Mouse (Mus musculus) right cerebral cortex, adult 2 months (tissue): ENCODE results near the gene Ephb2.

Experiments used
- DNase-seq, 2 experiments: peaks; one replicate each; pipeline ENCODE4 v3.0.0; 2021 to 2022; ENCODE audit warnings: low spot score in 2 of 2

The Ephb2 gene

DNA sequence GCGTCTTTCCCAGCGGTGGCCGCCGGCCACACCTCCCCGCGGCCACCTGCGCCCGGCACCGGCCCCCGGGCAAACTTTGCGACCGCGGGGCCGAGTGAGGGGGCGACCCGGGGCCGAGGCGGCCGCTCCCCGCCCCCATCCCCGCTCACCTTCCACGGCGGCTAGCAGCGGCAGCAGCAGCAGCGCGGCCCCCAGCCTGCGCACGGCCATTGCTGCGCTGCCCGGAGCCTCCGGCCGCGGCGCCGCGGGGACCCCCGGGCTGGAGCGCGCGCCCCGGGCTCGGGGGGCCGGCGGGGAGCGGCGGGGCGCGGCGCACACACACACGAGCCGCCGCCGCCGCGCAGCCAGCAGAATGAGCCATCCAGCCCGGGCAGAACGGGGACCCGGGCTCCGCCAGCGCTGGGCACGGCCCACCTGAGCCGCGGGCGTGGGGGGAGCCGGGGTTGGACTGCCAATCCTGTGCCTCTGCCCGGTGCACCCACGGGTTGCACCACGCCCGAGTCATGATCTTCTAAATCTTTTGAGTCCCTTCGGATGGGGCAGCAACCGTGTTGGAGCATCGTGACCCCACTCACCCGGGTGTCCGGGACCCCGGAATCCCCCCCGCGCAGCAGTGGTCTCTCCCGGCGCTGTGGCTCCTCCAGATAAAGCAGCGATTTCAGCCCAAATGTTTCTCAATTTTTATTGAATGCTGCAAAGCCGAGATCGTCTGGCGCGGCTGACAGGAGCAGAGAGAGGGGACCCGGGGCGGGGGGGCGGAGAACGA lies at the start of gene Ephb2:
TSS of gene Ephb2 (minus strand) at position 368 of the 766 bp plus-strand sequence.
- DNase-seq = peak; percentile 74 to 83

DNA sequence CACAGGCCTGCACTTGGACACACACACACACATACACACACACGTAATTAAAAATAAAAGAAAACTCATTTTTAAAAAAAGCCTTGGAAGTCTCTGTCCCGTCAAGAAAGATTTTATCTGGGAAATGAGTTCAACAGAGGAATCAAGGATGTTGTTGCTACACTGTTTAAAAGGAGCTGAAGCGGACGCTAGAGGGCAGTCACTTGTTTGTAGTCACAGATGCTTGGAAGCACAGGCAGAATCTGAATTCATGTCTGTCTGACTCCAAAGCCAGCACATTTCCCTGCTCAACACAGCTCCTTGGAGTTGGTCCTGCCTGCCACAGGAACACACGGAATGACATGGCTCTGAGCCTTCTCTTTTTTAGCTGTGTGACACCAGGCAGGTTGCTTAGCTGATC lies 42.8 kb upstream of the Ephb2 start:
- peak; percentile 39 to 47 for DNase-seq

DNA sequence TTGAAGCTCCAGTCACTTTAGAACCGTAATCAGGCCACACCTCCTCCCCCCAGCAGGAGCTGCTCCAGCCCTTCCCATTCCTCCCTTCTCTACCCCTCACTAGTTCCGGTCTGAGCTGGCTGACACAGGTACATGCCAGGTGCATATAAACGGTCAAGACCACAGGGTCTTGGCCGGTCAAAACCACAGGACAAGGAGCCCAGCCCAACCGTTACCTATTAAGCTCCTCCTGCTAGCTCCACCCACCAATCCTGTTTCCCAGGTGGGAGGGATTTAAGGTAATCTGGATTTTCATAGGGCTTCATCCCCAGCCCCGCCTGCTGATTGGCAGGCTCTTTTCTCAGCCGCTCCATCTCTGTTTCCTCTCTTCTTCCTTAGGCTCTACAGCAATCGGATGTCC lies 42.4 kb upstream of the Ephb2 start:
- DNase-seq = no peak

DNA sequence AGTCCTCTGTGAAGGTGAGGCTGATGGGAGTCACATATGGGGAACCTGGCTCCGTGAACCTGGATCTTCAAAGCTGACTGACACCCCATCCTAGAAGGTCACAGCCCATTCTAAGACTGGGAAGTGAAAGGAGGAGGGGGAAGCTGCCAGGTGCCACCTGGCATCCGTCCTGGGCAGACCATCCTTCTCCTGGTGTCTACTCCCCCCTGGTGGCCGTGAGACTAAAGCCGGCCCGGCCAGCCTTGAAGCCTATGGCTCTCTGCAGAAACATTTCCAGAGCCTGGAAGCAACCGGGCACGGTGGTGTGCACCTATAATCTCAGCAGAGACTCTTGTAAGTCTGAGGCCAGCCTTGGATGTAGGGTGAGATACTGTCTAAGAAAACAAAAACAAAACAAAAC lies 41.2 kb upstream of the Ephb2 start:
- peak; percentile 48 to 59 for DNase-seq

DNA sequence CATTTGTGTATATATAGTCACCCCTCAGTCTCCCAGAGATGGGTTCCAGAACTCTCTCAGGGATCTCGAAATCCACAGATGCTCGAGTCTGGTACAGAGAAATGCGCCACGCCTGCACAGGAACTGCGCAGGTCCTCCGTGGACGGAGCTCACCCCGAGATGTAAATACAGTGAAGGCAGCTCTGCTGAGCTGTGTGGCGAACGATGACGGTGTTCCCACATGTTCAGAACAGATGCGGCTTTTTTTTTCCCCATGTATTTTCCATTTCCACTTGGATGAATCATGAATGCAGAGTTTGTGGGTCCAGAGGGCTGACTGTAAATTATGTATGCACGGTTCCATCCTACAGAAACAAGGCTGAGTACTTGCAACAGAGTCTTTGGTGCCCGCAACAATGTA lies 39.2 kb upstream of the Ephb2 start:
- DNase-seq = peak in 1 of 2 experiments; percentile 21

DNA sequence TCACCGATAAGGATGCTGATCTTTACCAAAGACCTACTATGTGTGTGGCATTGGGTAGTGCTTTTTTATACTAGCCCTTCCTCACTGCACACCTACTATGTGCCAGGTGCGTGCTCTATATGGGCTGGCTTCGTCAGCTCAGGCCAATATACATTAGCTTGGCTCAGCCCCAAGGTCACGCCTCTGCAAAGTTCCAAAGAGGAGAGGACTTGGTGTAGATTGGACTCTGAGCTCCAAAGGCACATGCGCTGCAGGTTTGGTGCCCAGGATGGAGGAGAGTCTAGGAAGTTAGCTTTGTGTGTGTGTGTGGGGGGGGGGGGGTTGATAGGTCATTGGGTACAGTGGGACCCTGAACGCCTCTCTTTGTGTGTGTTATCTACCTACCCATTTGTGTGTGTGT lies 32.6 kb upstream of the Ephb2 start:
- no peak for DNase-seq

DNA sequence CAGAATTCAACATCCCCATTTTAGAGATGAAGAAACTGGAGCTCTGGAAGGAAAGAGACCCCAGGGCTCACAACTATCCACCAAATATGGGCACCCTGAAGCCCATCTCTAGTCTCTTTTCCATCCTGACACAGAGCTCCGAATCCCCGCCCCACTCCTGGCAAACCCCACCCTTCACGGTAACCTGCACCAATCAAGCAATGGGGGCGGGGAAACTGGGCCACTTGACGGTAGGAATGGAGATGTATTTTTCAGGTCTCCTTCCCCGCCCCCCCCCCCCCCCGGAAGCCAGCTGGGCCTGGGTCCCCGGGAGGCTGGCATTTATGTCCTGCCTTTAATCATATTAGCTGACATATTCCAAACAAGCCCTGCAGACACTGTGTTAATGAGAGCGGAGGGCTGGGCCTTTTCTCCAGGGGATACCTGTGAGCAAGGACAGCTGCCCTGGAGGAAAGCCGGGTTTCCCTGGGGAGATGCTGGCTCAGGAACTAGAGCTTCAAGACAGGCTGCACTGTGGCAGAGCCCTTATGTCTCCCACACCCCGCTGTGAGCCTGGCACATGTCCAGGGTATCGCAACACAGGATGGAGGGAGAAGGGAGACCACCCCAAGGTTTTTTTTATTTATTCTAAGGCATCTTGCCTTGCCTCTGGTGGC lies 32.0 kb upstream of the Ephb2 start:
- no peak for DNase-seq

DNA sequence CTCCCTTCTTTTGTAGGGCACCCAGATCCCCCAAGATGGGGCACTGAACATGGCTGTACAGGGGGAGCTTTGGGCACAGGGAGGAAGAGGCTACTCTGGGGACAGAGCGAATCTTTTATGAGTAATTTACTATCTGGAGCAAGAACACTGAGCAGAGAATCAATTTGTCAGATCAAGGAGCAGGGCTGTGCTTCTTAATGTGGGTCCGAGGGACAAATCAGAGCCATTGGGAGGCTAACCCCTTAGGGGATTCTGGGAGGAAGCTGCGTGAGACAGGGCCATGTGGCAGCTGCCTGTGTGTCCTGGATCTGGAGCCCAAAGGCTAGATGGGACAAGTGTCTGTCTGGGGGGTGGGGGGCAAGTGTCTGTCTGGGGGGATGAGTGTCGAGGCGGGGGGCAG lies 29.7 kb upstream of the Ephb2 start:
- DNase-seq = no peak

DNA sequence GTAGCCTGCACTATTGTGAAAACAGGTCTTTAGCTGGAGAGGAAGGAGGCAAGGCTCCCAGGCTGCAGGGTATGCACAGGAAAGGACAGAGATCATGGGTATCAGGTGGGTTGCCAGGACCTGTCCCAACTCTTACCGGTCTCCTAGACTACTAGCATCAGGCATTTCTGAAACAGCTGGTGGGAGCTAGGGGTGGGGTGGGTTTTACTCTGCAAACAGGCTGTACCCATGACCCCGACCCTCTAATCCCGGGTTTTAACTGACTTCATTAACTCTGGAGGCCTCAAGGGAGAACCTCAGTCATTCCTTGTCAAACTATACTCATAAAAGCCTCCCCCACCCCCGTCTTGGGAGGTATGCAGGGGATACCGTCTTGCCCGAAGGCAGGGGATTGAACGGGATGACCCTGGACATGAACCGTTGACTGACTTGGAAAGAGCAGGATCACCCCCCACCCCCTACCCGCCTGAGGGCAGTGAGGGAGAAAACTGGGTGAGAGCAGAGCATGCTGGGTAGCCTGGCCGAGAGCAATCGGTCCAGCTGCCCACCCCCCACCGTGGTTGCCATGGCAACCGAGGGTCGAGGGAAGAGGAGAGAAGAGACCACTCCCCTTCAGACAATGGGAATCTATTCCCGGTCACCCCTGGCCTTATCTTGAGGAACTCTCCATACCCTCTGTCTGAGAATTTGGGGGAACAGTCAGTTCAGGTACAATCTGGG lies 29.1 kb upstream of the Ephb2 start:
- no peak for DNase-seq

DNA sequence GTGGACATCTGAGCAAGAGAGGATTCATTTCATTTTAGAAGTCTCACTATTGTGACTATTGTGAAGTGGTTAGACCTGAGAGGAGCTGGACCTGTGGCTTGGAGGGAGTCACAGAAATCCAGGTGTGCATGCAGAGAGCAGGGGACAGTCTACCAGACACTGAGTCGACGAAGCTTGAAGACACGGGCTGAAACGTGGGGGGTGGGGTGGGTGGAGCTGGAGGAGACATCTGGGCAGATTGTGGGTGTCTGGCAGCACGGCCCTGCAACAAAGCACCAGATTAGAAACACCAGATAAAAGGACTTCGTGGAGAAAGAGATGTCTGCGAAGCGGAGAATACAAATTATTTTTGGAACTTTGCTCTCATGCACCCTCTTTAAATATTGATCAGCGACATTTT lies 27.7 kb upstream of the Ephb2 start:
- no peak for DNase-seq

DNA sequence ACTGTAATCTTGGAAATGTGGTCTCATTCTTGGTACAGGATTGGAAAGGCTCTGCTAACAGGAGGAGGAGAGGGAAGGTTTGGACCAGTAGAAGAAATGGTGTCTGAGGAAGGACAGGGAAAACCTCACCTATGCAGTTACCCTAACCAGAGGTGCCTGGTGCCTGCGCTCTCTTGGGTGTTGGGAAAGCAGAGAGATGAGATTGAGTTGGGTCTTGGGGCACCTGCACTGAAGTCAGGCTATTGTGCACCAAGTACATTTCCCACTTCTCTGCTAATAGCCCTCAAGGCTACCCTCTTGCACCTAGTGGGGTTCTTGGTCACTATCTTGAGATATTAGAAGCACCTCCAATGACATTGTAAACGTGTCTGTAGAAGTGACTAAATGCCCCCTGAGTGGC lies 26.6 kb upstream of the Ephb2 start:
- no peak for DNase-seq

DNA sequence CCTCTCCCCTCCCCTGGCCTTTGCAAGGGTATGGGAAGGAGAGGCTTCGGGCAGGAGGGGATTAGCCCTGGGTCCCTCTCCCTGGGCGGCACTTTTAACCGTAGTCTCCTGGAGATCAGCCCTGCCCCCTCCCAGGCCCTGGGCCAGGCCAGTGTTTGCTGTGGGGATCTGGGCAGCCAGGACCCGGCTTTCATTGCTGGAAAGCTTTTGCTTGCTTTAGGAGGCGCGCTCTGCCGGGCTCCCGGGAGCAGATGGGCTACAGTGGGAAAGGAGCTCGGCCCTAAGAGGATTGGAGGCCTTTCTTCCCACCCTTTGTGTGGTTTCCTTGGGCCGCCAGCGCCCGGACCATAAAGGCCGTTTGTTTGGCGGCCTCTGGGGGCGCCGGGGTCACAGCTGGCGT lies 26.0 kb upstream of the Ephb2 start:
- no peak for DNase-seq

DNA sequence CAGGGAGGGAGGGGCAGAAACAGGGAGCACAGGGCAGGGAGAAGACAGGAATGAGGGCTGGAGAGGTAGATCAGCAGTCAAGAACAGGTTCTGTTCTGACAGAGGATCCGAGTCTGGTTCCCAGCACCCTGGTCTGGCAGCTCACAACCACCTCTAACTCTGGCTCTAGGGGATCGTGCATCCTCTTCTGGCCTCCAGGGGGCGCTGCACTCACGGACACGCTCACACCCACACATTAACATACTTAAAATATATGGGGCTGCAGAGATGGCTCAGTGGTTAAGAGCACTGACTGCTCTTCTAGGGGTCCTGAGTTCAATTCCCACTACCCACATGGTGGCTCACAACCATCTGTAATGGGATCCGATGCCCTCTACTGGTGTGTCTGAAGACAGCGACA lies 24.2 kb upstream of the Ephb2 start:
- DNase-seq = no peak

DNA sequence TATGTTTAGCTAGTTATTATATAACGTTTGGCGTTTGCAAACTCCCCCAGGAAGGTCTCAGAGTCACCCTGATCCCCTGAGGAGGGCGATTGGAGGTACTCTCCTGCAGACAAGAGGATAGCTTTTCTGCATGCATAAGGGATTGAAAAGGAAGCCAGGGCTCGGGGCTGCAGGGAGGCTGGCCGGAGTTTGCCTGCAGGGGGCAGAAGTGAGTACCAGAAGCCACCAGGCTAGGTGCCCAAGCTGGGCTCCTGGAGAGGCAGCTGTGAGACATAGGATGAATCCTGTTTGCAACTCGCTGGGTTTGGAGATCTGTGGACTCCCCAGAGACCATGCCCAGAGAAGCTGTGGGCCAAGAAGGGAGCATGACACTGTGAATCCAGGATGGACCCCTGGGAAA lies 19.3 kb upstream of the Ephb2 start:
- peak in 1 of 2 experiments; percentile 40 for DNase-seq

DNA sequence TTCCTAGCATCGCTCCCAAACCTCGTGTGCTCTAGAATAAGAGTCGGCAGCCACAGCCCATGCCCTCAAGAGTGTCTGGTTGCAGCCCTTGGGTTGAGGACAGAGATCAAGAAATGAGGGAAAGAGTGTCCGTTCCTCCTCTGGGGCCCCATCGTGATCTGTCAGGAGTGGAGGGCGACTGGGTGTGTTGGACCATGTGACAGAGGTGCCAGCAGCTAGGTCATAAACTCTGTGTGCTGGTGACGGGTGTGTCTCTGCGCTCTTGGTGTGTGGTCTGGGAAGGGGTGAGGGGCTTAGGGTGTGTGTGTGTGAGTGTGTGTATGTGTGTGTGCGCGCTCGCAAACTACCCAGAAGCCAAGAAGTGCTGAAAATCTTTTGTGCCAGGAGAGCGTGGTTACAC lies 17.2 kb upstream of the Ephb2 start:
- DNase-seq = no peak

DNA sequence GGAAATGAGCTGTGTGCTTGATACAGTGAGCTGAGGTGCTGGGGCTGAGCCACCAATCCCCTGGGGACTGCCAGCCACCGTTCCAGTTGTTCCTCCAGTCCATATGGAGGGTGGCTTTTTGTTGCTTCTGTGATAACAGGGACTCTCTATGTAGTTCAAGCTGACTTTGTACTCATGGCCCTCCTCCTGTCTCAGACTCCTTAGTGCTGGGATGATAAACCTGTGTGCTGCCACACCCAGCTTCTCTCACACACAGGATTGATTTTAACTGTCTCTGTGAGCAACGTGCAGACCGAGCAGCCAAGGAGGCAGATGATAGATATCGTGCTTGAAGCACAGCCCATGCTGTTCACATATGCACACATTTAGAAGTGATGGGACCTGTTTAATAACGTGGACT lies 16.3 kb upstream of the Ephb2 start:
- DNase-seq = no peak

DNA sequence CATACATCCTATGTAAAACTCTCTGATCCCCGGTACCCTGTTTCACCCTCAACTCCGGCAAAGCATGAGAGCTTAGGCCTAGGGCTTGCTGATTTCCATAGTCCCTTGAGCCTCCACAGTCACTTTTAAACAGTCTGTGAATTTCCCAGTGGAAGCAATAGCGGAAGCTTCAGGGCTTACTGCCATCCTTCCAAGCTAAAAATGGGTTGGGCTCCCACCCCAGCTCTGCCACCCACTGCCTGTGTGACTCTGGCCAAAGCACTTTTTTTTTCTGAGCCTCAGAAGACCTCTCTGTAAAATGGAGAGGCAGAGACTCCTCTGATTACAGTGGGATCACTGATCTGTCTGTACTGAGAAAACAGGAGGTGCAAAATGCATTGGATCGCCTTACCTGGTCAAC lies 12.8 kb upstream of the Ephb2 start:
- peak in 1 of 2 experiments; percentile 16 for DNase-seq

DNA sequence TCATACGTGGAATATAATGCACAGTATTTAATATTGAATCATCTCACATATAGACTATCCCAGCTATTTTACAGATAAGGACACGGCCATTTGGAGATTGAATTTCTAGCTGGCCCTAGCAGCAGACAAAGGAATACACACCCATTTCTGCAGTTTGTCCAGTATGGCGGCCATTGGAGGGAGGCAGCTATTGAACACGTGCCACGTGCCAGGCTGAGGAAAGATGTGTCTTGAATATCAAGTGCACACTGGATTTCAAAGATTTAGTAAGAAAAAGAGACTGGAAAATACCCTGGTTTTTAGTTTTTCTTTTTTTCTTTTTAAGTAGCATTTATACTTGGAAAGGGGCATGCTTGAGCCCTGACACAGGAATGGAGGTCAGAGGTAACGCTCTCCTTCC lies 11.4 kb upstream of the Ephb2 start:
- no peak for DNase-seq

DNA sequence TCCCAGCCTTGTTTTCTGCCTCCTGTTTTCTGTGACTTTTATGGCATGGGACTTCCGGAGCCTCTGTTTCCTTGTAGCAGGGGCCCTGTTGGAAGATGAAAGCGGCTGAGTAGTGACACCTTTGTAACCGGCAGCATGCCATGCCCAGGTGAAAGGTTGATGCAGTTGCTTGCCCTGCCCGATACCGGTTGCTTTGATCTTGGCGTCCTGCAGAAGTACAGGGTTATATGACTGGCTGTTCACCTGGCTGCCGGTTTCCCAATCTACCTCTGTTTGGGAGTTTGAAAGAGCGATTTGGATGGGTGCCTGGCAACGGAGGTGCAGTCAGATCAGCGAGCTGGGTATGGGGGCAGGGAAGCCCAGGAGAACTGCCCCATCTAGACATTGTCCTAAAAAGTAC lies 7.0 kb upstream of the Ephb2 start:
- no peak for DNase-seq

DNA sequence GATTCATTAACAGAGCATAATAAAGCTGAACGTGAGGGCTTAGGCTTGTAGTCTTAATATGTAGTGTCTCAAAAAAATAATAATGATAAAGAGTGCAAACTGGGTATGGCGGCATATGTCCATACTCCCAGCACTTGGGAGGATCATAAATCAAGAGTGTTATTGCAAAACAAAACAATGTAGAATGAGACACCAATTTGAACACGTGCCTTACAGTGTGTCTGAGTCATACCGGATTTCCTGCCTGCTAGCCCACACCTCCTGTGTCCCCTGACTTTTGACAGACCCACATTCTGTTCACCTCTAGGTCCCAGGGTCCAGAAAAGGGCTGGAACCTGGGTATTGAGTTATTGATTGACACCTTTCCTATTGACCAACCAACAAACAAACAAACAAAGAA lies 6.2 kb upstream of the Ephb2 start:
- DNase-seq = no peak

DNA sequence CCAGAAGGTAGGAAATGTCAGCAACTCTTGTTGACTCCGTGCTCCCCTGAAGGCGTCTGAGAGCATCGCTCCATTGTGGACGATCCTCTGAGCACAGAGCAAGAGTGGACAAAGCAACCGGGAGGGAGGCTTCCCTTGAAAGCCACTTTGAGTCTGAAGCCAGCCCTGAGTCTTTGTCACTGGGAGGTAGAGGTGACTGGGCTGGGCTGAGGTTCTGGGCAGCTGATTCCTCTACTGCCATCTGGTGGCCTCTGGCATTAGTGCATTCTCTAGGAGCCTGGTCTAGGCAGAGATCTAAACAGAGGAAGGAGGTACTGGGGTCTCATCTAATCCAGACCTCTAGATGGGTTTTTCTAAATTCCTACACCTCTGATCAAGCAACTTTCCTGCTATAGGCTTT lies 5.3 kb upstream of the Ephb2 start:
- DNase-seq = peak; percentile 83 to 88

DNA sequence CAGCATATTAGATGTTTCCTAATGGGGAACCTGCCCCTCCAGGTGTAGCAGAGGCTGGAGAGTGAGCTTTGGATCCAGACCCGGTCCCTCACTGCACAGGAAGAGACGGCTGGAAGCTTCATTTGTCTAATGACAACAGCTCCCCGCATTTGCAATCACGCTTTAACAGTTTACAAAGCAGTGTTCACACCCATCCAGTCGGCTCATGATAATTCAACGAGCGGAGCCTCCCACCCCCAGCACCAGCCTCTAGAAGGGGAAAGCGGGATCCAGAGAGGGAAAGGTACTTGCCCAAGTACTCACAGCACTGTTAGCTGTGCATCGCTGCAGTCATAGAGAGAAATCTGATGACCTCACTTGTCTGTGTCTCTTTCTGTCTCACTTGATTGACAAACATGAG lies 2.7 kb upstream of the Ephb2 start:
- peak in 1 of 2 experiments; percentile 24 for DNase-seq

DNA sequence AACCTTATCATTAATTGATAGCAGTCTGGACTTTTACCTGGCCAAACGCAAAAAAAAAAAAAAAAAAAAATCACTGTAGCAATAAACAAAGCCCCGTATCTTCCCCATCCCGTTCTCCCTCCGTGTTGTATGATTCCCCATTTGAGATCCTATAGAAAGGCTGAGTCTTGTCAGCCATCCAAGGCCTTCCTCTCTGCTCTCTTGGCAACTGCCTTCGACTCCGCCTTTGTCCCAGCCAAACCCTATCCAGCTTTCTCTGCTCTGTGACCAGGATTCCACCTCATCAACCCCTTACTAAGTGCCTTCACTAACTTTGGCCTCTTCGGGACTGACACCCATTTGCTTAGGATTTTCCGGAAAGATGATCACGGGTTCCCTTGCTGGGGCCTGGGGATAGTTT lies 2.2 kb upstream of the Ephb2 start:
- no peak for DNase-seq
